Mouse (Mus musculus): ENCODE measurements around the gene Ube2m.
A peak's percentile ranks its signal among the peaks of the same experiment; 100 is the strongest.
"Not testable (repeated sequence)": the region's sequence is repeated elsewhere in the genome, so short reads cannot be mapped to it uniquely, and the experiment has no call there.

Ube2m gene

GRCm38 (mm10) chr7:13037901-13038555 is at the start of gene Ube2m:
TSS of gene Ube2m (minus strand) at chr7:13038275.
- DNase-seq: peak; percentile 99

DNA sequence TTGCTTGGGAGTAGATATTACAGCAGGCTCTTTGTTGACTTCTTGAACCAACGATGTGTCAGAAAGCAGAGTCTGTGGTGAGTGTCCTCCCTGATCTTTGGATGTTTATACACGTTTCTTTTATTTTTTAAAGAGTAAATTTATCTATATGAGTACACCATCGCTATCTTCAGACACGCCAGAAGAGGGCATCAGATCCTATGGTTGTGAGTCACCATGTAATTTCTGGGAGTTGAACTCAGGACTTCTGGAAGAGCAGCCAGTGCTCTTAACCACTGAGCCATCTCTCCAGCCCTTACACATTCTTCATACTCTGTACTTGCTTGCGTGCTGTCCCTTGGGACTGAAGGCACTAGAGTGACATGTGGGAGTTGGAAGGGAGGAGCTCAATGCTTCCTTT is 34.2 kb upstream of the Ube2m start:
- DNase-seq: no peak

DNA sequence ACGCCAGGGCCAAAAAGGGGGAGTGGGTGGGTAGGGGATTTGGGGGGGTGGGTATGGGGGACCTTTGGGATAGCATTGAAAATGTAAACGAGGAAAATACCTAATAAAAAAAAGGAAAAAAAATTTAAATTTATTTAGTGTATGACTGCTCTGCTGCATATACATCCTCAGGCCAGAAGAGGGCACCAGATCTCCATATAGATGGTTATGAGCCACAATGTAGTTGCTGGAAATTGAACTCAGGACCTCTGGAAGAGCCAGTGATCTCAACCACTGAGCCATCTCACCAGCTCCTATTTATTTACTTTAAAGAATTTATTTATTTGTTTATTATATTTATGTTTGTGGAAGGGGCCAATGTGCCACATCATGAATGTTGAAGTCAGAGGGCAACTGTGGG is 25.3 kb upstream of the Ube2m start:
- DNase-seq: not testable (repeated sequence)

- no peak for DNase-seq
These were observed 21.5 kb upstream of the Ube2m start for GRCm38 (mm10) chr7:13059536-13059935.

GRCm38 (mm10) chr7:13056913-13057700 is 19.0 kb upstream of the Ube2m start:
- DNase-seq: peak; percentile 11

DNA sequence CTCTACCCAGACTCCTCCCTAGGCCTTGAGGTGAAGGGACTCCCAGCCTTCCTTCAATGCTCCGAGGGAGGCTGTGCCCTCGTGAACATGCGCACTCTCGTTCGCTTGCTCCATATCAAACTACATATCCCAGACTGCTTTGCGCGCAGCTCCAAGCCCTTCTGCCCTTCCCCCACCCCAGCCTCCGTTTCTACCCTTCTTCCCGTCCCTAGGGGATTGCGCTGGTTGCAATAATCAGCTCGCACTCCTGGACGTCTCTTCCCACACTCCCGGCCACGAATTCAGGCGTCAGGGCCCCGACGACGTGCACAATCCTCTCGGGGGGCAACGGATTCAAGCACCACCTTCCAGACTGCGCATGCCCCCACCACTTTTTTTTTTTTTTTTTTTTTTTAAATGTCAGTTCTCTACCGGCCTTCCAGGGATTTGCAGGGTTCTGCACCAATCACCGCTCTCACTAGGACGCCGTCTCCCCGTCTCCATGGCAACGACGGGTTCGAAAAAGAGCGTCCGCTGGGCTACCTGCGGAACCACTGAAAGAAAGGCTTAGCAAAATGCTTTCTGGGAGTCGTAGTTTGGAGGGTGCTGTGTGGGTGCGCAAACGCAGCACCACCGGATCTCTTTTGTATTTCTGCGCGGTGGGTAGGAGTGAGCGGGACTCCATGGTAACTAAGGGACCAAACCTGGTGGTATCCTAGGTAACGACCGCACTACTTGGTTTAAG is 16.4 kb upstream of the Ube2m start, which contains the start of gene Mzf1:
Mzf1 (minus strand) TSS at position 478 of the 724 bp plus-strand sequence.
- peak; percentile 96 for DNase-seq

GRCm38 (mm10) chr7:13053961-13054286 is 15.8 kb upstream of the Ube2m start:
- no peak for DNase-seq

- peak; percentile 28 for DNase-seq
These were observed 15.4 kb upstream of the Ube2m start for GRCm38 (mm10) chr7:13053501-13053900.

DNA sequence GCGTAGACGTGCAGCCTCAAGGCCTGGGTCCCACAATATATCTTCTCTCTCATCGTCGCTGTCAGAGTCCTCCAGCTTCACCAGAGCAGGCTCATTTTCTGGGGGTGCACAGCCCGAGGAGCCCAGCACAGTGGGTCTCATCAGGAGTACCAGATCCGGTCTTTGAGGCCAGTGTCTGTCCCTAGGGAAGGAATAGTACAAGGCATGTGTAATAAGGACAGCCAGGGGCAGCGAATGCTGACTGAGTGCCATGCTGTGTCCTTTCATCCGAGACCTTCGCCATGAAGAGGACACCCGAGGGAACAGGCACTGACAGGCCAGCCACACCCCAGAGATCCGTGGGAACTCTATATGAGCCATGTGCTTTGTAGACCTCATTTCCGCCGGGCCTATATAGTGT is 14.9 kb upstream of the Ube2m start:
- DNase-seq: peak; percentile 34

DNA sequence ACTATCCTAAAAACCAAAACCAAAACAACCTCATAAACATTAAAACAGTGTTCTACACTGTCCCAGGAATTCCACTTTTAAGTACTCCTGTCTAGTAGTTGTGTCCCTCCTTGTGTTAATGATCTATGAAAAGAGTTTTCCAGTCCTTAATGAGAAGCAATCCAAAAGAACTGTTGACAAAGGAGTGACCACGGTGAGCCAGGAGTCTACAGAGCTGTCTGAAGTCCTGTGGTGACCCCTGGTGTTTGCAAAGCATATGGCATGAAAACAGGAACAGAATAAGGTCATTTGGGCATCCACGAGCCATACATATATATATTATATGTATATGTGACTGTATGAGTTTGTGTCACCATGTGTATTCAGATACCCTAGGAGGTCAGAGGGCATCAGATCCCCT is 8.0 kb upstream of the Ube2m start:
- peak; percentile 59 for DNase-seq

DNA sequence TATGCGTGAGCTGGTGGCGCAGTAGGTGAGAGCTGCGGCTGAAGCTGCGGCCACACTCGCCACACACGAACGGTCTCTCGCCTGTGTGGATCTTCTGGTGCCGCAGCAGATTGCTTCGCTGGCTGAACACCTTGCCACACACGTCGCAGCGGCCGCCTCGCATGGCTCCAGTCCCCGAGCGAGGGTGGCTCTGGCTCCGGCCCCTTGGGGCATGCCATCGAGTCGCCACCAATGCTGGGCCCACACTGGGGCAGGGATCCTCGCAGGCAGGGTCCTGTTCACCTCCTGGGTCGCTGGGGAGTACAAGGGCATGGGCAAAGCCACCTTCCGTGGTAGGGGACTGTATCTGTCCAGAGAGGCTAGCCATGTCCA is 6.2 kb upstream of the Ube2m start:
- DNase-seq: no peak

DNA sequence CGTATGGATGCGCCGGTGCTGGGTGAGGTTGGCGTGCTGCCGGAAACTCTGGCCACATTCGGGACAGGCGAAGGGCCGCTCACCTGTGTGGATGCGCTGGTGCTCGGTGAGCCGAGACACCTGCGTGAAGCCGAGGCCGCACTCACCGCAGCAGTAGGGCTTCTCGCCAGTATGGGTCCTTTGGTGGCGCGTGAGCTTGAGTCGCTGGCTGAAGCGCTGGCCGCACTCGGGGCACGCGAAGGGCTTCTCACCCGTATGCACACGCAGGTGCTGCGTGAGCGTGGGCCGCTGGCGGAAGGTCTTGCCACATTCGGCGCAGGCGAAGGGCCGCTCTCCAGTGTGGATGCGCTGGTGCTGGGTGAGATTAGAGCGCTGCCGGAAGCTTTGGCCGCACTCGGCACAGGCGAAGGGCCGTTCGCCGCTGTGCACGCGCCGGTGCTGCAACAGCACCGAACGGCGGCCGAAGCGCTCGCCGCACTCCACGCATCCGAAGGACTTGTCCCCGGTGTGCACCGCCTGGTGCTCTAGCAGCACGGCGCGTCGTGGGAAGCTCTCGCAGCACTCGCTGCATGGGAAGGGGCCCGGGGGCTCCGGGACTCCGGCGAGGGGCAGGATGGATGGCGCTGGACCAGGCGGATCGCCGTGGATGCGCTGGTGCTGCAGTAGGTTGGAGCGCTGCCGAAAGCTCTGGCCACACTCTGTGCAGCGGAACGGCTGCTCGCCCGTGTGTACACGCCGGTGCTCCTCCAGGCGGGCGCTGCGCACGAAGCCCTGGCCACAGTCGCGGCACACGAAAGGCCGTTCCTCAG is 5.6 kb upstream of the Ube2m start:
- peak; percentile 81 for DNase-seq

DNA sequence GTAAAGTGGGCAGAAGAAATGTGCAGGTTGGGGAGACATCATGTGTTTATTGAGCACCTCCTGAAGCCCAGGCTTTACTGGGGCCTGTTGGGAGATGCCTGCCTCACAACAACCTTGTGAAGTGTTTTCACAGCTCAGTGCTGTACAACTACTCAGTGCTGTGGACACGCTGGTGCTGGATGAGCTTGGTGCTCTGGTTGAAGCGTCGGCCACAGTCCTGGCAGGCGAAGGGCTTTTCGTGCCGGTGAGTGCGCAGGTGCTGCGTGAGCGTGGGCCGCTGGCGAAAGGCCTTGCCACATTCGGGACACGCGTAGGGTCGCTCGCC is 5.0 kb upstream of the Ube2m start:
- DNase-seq: no peak

GRCm38 (mm10) chr7:13042511-13042910 is 4.4 kb upstream of the Ube2m start:
- DNase-seq: no peak

DNA sequence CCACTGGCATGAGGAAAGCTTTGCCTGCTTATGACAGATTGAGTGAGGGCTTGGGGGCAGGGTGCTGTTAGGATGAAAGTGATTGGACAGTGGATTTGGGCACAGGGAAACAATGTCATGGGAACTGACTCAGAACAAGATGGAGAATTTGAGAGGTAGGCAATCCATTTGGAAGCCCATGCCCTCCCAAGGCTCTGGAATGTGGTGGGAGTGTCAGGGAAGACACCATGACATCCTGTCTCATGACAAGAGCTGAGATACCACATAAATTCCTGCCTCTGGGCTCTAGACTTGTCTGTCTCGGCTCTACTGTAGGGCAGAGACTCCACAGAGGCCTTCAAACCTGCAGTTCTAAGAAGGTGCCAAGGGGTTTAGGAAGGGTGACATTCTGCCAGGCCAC is 3.2 kb upstream of the Ube2m start:
- peak; percentile 18 for DNase-seq

DNA sequence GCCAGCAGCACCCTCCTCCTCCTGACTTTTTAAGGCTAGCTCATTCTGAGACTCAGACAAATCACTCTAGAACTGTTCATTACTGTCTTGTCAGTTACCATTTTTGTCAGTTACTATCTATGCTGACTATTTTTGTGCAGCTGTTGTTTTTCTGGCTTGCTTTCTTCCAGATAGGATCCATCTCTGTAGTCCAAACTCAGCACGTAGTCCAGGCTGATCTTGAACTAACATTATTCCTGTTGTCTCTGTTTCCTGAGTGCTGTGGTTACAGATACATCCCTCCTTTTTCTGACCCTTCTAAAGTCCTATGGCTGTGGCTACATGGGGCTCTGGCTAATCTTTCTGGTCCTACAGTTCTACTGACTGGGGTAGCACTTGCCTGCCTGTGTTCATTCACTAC is 1.1 kb upstream of the Ube2m start:
- no peak for DNase-seq

GRCm38 (mm10) chr7:13038621-13039169 is 620 bp upstream of the Ube2m start:
- no peak for DNase-seq

DNA sequence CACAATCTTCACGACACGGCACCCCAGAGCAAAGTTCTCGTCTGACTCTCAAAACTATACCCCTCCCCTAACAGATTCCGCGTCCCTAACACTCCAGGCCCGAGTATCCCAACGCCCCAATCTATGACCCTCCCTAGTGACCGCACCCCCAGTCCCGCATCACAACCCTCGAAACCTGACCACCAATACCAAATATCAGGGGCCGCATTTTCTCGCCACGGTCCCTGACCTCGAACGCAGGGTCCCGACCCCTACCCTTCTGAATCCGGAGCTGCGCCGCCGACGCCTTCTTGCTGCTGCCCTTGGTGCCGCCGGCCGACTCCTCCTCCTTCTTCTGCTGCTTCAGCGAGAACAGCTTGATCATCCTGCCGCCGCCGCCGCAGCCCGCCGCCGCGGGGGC is 709 bp downstream of the Ube2m start:
- DNase-seq: peak; percentile 56

GRCm38 (mm10) chr7:13036806-13037205 is 1.3 kb downstream of the Ube2m start:
- no peak for DNase-seq

DNA sequence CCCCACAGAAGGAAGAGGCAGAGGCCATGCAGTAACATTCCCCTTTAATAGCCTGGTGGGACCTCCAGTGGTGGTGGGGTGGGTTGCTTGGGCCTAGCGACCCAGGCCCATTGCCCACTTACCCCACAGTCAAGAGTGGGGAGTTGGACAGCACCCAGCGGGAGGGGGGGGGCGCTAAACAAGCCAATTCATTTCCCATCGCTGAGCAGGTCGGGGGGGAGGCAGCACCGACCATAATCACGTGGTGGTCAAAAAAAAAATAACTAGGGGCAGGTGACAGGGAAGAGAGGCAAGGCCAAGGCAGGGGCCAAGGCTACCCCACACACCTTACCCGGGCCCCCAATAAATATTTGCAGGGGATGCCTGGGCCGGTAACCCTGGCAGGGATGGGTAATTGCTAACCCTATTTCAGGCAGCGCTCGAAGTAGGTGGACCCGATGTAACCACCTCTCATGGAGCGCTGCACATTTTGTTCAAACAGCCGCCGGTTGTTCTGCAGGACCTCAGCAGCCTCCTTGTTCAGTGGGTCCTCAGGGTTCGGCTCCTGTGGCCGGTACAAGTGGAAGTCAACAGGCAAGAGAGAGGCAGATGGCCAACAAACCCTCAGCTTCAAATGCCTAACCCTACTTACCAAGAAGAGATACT is 2.7 kb downstream of the Ube2m start:
- DNase-seq: peak; percentile 57

DNA sequence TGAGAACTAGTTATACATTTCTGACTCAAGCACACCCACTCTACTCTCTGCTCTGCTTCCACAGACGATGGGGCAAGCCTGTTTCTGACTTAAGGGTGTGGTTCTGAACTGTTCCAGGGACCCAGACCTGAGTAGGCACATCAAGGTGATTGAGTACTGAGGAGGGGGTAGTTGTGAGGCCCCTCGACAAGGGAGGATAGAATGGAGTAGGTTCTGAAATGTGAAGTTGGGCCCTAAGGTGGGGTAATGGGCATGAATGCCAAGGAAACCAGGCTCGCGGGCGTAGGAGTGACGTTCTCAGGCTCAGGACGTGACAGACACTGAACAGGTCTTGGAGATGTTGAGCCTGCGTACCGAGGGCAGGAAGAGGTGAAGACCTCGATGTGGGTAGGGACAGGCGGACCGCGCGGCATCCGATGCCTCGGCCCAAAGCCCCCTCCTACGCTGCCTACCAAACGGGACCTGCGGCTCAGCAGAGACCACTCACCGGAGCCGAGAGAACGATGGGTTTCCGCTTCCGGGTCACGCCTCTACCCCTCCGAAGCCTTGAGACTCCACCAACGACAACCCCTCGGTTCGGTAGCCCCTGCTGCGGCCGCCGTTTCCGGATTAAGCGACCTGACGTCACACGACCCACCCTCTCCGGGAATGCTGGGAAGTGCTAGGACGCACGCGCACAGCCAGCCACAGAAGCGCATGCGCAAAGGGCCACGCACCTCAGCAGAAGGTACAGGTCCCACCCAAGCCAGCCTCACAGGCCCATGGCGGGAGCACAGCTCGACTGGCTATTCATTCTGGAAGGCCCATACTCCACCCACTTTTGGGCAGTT is 3.7 kb downstream of the Ube2m start, which contains the start of gene Chmp2a:
Chmp2a (minus strand) TSS at position 660 of the 830 bp plus-strand sequence.
- DNase-seq: peak; percentile 97

Data from cerebellum, adult 8-10 months (tissue).